Mouse (Mus musculus) 416B (cell line): ENCODE data around the gene Opn4.

Experiments used
- DNase-seq: peaks from one replicate; pipeline ENCODE4 v3.0.0; 2011; ENCODE audit warnings: low read depth

The Opn4 gene

DNA sequence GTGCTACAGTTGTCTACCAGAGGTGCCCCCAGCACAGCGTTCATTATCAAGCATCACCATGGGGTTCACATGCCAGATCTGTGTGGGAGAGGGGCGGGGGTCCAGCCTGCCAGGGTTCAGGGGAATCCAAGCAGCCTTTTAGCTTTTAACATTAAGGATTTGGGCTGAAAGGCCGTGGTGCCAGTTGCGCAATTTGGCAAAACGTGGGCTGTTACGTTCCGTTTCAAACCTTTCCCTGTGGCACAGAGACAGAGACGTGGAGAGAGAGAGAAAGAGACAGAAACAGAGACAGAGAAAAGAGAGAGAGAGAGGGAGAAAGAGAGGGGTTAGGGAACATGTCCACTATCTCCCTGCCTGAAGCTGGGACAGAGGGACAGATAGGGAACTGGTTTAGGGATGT, 38.3 kb downstream of the Opn4 start:
- DNase-seq = no peak

DNA sequence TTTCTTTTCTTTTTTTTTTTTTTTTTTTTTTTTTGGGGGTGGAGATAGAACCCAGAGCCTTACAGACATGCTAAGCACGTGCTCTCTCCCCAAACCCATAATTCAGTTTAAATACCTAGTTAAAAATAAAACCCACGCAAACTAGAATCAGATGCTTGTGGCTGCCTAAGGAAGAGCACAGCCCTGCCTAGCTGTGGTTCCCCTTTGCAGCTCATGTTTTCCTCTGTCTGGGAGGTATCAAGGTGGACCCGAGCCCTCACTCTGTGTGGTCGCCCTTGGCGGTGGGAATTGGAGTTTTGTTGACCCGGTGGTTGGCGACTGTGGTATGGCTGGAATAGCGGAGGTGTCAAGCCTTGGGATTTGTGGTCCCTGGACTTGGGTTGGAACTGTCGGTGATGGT, 41.0 kb downstream of the Opn4 start:
- no peak for DNase-seq

GRCm38 (mm10) chr14:34555211-34555610, 44.7 kb downstream of the Opn4 start:
- DNase-seq = no peak

DNA sequence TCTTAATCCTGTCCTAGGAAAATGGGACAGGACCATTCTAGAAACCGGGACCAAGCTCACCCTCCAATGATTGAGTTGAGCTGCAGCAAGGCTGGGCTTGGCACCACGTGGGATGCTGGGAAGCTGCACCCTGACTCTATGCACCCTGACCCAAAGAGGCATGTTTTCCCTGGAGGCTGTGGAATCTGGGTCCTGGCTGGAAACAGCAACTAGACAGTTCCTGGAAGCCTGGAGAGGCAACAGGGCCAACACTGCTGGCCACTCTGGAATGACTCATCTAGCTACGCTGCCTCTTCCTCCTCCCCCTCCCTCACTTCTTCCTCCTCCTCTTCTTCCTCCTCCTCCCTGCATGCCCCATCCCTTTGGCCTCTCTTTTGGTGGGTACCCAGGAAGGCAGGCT, 45.9 kb downstream of the Opn4 start:
- DNase-seq = no peak

DNA sequence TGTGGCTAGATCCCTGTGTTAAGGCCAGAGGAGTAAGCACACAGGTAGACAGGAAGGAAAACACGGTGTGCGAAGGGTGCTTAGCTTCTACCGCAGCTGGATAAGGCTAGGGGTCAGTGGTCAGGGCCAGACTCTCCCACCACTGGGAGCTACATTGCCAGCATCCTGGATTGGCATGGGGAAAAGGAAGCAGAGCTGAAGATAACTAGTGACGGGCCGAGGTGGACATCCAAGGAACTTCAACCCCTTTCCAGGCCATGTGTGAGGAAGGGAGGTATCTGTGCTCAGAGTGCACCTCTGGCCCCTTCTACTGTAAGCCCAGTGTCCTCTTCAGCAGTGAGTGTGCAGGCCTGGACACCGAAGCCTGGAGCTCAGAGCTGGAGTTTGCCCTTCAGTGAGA, 46.5 kb downstream of the Opn4 start:
- DNase-seq = no peak

DNA sequence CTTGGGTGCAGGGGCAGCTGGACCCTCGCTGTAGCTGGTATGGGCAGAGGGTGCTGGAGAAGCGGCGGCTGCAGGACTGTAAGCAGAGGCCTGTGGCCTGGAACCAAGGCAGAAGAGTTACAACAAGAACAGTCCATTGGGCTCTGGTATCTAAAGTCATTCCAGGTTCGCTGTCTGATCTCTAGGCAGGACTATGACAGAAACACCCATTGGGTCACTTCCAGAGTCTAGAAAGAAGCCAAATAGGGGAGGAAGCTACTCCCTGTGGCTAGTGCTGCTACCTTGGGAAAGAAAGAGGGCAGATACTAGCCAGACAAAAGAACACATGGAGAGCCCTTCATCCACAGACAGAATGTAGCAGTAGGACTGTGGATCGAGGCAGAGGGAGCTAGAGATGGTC, 47.7 kb downstream of the Opn4 start:
- no peak for DNase-seq

DNA sequence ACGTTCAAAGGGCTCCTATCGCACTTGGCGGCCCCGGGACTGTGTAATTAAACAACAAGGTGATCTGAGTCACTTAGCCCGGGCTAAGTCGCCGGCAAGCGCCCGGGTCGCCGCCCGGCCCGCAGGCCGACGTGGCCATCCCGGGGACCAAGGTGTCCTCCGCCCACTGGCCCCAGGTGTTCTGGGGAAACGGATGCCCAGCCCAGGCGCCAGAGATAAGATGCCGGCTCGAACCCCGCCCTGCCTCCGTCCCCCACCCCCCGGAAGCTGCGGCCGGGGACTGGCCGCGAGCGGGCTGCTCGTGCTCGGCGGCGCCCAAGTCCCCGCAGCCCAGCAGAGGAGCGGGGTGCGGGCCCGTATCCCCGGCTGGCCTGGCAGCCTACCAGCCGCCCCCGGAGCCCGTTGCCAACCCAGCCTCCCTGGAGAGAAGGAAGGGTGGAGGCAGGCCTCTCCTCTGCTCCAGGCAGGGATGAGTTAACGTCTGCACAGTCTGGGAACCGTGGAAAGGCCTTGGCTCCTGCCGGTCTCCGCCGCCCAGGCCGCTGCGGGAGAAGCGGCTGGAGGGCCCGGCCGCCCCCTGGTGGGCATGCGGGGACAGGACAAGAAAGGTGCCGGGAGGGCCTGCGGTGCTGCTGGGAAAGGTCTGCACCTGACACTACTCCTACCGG, 50.8 kb downstream of the Opn4 start:
- no peak for DNase-seq

- no peak for DNase-seq
Observed at GRCm38 (mm10) chr14:34548391-34549001, 51.4 kb downstream of the Opn4 start.

GRCm38 (mm10) chr14:34544545-34544944, 55.4 kb downstream of the Opn4 start:
- no peak for DNase-seq

- no peak for DNase-seq
Observed at GRCm38 (mm10) chr14:34544001-34544400, 55.9 kb downstream of the Opn4 start.

GRCm38 (mm10) chr14:34543596-34543995, 56.3 kb downstream of the Opn4 start:
- DNase-seq = no peak

DNA sequence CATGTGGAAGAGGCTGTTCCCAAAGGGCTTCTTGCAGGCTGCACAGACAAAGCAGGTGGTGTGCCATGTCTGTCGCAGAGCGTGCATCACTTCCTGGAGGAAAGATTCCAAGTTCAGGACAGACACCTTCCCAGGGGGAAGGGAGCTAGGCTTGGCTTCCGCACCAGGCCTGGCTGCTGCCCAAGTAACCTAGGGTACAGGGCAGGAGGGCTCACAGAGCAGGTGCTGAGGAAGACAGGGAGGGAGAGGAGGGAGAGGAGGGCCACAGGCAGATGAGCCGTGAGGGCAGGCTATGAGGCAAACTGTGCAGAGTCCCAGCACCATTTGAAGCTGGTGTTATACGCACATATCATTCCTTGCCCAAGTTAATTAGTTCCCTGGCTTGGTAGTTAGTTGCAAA, 58.0 kb downstream of the Opn4 start:
- no peak for DNase-seq

DNA sequence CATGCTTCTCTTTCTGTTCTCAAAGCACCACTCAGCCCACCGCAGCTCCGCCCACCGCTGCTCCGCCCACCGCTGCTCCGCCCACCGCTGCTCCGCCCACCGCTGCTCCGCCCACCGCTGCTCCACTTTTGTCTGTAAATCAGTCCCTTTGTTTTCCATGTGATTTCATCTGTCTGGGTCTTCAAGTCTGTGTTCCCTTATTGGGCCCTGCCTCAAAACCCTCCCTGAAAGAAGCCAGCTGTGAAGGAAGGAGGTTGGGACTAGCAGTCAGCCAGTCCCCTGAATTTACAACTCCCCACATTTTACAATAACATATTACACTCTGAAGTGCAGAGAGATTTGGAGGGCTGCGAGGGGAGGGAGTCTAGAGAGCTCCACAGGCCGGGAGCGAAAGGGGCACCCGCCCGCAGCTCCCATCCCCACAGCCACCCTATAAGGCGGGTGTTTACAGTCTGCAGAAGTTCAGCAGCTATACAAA, 59.2 kb downstream of the Opn4 start:
- no peak for DNase-seq
